Mouse (Mus musculus) Patski (cell line): ENCODE results near the gene Phlpp2. TPM values are rescaled to one million over a fixed set of nuclear protein-coding genes. Genes with fewer than 3 reads are reported as not detected.

Source experiments
- ATAC-seq: fragments of 100-300 bp; one replicate; pipeline ENCODE4 v1.8.0; 2021
- CTCF ChIA-PET: fragments of 350-600 bp; sonication (Branson Sonifier 250); formaldehyde crosslinking; loops from one replicate; lab custom pipeline; 2022; ENCODE audit warnings: inconsistent platforms; lab: Charles Lee
- POLR2A ChIA-PET: fragments of 350-600 bp; sonication (Branson Sonifier 250); formaldehyde crosslinking; loops from one replicate; lab custom pipeline; 2022; ENCODE audit warnings: antibody characterized with exemption, inconsistent platforms; lab: Charles Lee
- DNase-seq: peaks from one replicate; pipeline ENCODE4 v3.0.0-alpha.2; 2011; ENCODE audit warnings: low read depth, low spot score
- H3K27me3 ChIP-seq: fragments of 371-371 bp; one replicate; pipeline ENCODE4 v1.5.1; 2021
- CTCF ChIP-seq: fragments of 100-300 bp; IDR thresholded peaks from one replicate; pipeline ENCODE4 v1.5.1; 2021
- in situ Hi-C: fragments of 300-500 bp; cut with MboI; formaldehyde crosslinking; loops from 3 replicates; pipeline ENCODE4 v1.11.1; 2018; ENCODE audit warnings: low pct_unique_long_range_greater_than_20kb, mixed read lengths
- polyA plus RNA-seq: library from polyadenylated mRNA; unstranded; gene quantifications from one replicate; pipeline ENCODE4 v1.2.3, GENCODE M21; 2021

The Phlpp2 gene
- polyA plus RNA-seq, 1 experiment from 2014 or later = 11.1 TPM

GRCm38 (mm10) chr8:109986384-109986783 is 118.0 kb downstream of the Phlpp2 start:
- CTCF ChIA-PET = no interaction called here

DNA sequence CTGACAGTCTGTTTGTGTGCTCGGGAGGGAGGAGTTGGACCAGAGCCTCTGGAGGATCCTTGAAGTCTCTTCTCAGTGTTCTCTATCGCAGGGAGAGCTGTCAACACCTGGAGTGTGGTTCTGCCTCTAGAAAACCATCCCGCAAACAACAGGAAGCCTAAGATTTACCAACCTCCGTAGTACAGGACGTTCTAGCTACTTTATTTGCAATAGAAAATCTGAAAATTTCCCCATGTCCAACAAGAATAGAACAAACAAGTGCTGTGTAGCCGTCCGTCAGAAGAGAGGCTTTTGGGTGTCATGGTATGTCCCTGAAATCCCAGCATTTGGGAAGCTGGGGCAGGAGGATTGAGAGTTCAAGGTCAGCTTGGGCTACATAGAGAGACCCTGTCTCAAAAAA is 119.4 kb downstream of the Phlpp2 start:
- H3K27me3 ChIP-seq = peaks cover 7% of the 10 kb centered on the region
- CTCF ChIA-PET = no interaction called here
- DNase-seq (no peak), ATAC-seq (no peak)
- in situ Hi-C loops = no loop called here
- TF ChIP-seq CTCF = no peak
- POLR2A ChIA-PET = no interaction called here

More at GRCm38 (mm10) chr8:109986384-109986783, 118.0 kb downstream of the Phlpp2 start:
- no peak for TF ChIP-seq CTCF
- peaks cover 10% of the 10 kb centered on the region for H3K27me3 ChIP-seq
- ATAC-seq = no peak
- POLR2A ChIA-PET = no interaction called here
- no peak for DNase-seq
- in situ Hi-C loops = no loop called here

- in situ Hi-C loops = no loop called here
- H3K27me3 ChIP-seq = peaks cover 7% of the 10 kb centered on the region
- no peak for DNase-seq
- TF ChIP-seq CTCF = no peak
- ChIA-PET CTCF (no interaction called here), POLR2A (no interaction called here)
- no peak for ATAC-seq
Measured at GRCm38 (mm10) chr8:109989151-109989550, 120.8 kb downstream of the Phlpp2 start.

DNA sequence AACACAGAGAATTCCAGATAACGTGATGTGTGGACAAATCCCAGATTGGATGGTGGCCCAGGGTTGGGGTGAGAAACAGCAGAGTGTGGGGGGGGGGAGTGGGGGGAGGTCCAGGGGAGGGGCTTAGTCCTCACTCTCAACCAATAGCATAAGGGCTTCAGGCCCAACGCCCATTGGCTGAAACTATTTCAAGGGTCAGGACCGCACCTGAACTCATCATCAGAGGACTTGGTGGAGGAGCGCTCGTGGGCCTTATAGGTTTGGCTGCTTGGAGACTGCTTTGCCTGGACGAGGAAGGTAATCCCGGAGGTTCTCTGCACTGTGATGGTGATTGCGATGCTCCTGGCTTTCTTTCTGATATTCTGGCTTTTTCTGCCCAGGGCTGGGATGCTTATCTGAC is 121.9 kb downstream of the Phlpp2 start, which contains the start of gene Tat:
Gene Tat, plus strand, starts transcription at position 214 of the 400 bp plus-strand sequence.
- no peak for TF ChIP-seq CTCF
- in situ Hi-C loops = no loop called here
- peaks cover 7% of the 10 kb centered on the region for H3K27me3 ChIP-seq
- ATAC-seq = no peak
- CTCF ChIA-PET = no interaction called here
- POLR2A ChIA-PET = no interaction called here
- DNase-seq = no peak

DNA sequence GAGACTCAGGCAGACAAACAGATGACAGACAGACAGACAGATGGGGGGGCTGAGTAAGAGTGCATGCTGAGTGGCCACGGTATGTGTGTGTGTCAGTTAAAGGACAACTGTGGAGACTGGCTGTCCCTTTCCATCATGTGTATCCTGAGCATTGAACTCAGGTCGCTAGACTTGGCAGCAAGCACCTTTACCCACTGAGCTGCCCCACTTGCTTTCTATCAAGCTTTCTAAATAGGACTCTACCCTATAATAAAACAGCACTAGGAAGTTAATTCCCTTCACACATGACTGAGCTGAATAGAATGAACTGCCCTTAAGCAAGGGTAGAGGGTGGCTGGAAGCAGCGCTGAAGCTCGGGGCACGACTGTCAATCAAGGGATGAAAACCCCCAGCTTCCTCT is 123.8 kb downstream of the Phlpp2 start:
- DNase-seq (no peak), ATAC-seq (no peak)
- ChIA-PET CTCF (interaction anchor here (1.6 to 1.8 kb wide), 2 partner anchors 22 to 29 kb away, joined by 5 to 6 read pairs; no protein-coding TSS in a partner anchor), POLR2A (no interaction called here)
- H3K27me3 ChIP-seq = no peaks in the 10 kb centered on the region
- in situ Hi-C loops = no loop called here
- TF ChIP-seq CTCF = no peak

- no peak for DNase-seq
- no peak for ATAC-seq
- in situ Hi-C loops = no loop called here
- no peak for TF ChIP-seq CTCF
- ChIA-PET CTCF (interaction anchor here (1.8 kb wide), 1 partner anchor 30 kb away, joined by 5 read pairs; no protein-coding TSS in a partner anchor), POLR2A (no interaction called here)
- no peaks in the 10 kb centered on the region for H3K27me3 ChIP-seq
Measured at GRCm38 (mm10) chr8:109992951-109993350, 124.6 kb downstream of the Phlpp2 start.

Other genes with a start within 250 kb of the Phlpp2 start
- gene Ist1, start 175.3 kb upstream of the Phlpp2 start, polyA plus RNA-seq = 104 TPM
- 28.7 TPM for gene Zfp821, start 163.0 kb upstream of the Phlpp2 start, polyA plus RNA-seq
- 40.5 TPM for gene Atxn1l, start 130.8 kb upstream of the Phlpp2 start, polyA plus RNA-seq
- gene Ap1g1, start 90.0 kb upstream of the Phlpp2 start, polyA plus RNA-seq = 104 TPM
- 11.7 TPM for gene Marveld3, start 93.7 kb downstream of the Phlpp2 start, polyA plus RNA-seq
- gene Tat, start 121.9 kb downstream of the Phlpp2 start, polyA plus RNA-seq = 0.04 TPM
- gene Chst4, start 171.2 kb downstream of the Phlpp2 start, polyA plus RNA-seq = not detected
- 4.2 TPM for gene Zfp612, start 211.2 kb downstream of the Phlpp2 start, polyA plus RNA-seq
- gene Gm21964, start 232.7 kb downstream of the Phlpp2 start, polyA plus RNA-seq = not detected
- not detected for gene Gm17720, start 234.2 kb downstream of the Phlpp2 start, polyA plus RNA-seq